Mouse (Mus musculus): ENCODE data around the gene Ppp1r12a. TPM values are rescaled to one million over a fixed set of nuclear protein-coding genes. Genes with fewer than 3 reads are reported as not detected.

Gene Ppp1r12a
- polyA plus RNA-seq, 2 experiments, result 58.0 to 72.8 TPM

DNA sequence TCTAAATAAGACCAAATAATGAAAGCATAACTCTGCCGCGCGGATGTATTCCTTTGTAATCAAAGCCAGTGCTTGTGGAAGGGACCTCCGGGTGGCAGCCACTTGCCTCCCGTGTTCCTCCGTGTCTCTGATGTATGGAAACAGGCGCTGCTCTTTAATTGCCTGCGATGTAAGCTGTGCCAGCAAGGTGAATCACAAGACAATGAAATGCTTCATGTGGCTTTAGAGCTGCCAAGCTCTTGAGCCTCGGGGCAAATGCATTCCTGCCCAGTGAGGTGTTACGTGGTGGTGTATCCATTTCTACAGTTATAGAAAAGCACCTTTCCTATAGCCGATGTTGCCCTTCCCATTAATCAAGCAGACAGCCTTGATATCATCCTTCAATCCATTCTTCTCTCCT lies 145.8 kb downstream of the Ppp1r12a start:
- H3K9me3 ChIP-seq (ENCODE audit: control insufficient read depth, low read length), result no peaks in the 10 kb centered on the region
- DNase-seq (ENCODE audit: low spot score) (no peak), ATAC-seq (ENCODE audit: low FRiP score, low read depth) (no peak)
- H3K4me2 ChIP-seq (replicated peaks; ENCODE audit: low read depth, low read length, severe bottlenecking), result no peak overlapping the region
- H3K27me3 ChIP-seq (ENCODE audit: control insufficient read depth, insufficient read depth, low read length), result no peaks in the 10 kb centered on the region
- H3K9ac ChIP-seq (ENCODE audit: low read depth, low read length, severe bottlenecking), result no peak overlapping the region
- TF ChIP-seq POLR2A (IDR thresholded peaks at IDR 0.05; ENCODE audit: borderline replicate concordance, extremely low read depth, insufficient read depth, insufficient read length), result no peak
- WGBS, result 67% methylated on average over 11 of the region's 11 CpGs
- no peaks in the 10 kb centered on the region for H3K36me3 ChIP-seq (ENCODE audit: control insufficient read depth, insufficient read depth, low read length)
- no peak overlapping the region for H3K27ac ChIP-seq (replicated peaks; ENCODE audit: low read depth, low read length)
- H3K4me1 ChIP-seq (ENCODE audit: control insufficient read depth, insufficient read depth, low read length), result no peaks in the 10 kb centered on the region
- H3K4me3 ChIP-seq (replicated peaks; ENCODE audit: low read length), result no peak overlapping the region

DNA sequence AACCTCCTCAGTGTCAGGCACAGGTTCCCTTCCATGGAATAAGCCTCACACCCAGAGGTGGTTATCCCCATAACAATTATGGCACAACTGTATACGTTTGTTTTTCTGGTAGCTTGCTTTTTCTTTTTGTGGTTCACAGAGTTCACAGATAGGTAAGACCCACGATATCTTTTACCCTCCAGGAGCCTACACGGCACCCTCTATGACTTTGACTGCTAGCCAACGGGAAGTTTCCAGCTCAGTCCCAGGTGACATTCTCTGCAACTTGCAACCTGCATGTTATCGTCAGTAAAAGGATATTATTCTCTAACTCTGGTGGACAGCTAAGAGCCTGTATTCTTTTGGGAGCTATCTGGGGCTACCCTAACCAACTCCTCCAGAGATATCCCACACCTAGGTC lies 148.2 kb downstream of the Ppp1r12a start:
- H3K27ac ChIP-seq (replicated peaks; ENCODE audit: low read depth, low read length), result no peak overlapping the region
- H3K4me3 ChIP-seq (replicated peaks; ENCODE audit: low read length), result no peak overlapping the region
- ATAC-seq (ENCODE audit: low FRiP score, low read depth) (no peak), DNase-seq (ENCODE audit: low spot score) (no peak)
- H3K9me3 ChIP-seq (ENCODE audit: control insufficient read depth, low read length), result no peaks in the 10 kb centered on the region
- 77% methylated on average over 5 of the region's 5 CpGs for WGBS
- H3K36me3 ChIP-seq (ENCODE audit: control insufficient read depth, insufficient read depth, low read length), result no peaks in the 10 kb centered on the region
- no peaks in the 10 kb centered on the region for H3K4me1 ChIP-seq (ENCODE audit: control insufficient read depth, insufficient read depth, low read length)
- no peak overlapping the region for H3K9ac ChIP-seq (ENCODE audit: low read depth, low read length, severe bottlenecking)
- no peak for TF ChIP-seq POLR2A (IDR thresholded peaks at IDR 0.05; ENCODE audit: borderline replicate concordance, extremely low read depth, insufficient read depth, insufficient read length)
- no peak overlapping the region for H3K4me2 ChIP-seq (replicated peaks; ENCODE audit: low read depth, low read length, severe bottlenecking)
- H3K27me3 ChIP-seq (ENCODE audit: control insufficient read depth, insufficient read depth, low read length), result no peaks in the 10 kb centered on the region

DNA sequence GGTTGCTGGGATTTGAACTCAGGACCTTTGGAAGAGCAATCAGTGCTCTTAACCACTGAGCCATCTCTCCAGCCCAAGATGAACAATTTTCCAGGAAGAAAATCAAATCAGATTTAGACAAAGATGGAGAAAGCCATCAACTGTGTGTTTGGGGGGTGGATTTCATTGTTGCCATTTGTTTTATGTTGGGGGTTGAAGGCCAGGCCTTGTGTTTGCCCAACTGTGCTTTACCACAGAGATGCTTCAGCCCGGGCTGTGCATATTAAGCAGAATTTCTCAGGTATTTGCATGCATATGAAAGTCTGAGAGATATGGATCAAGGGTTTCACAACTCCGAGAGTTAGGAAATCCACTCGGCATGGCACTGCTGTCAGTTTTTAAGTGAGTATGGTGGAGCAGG lies 149.4 kb downstream of the Ppp1r12a start:
- DNase-seq (ENCODE audit: low spot score) (no peak), ATAC-seq (ENCODE audit: low FRiP score, low read depth) (no peak)
- no peaks in the 10 kb centered on the region for H3K9me3 ChIP-seq (ENCODE audit: control insufficient read depth, low read length)
- no peaks in the 10 kb centered on the region for H3K4me1 ChIP-seq (ENCODE audit: control insufficient read depth, insufficient read depth, low read length)
- H3K4me2 ChIP-seq (replicated peaks; ENCODE audit: low read depth, low read length, severe bottlenecking), result no peak overlapping the region
- H3K27me3 ChIP-seq (ENCODE audit: control insufficient read depth, insufficient read depth, low read length), result no peaks in the 10 kb centered on the region
- no peak overlapping the region for H3K4me3 ChIP-seq (replicated peaks; ENCODE audit: low read length)
- H3K9ac ChIP-seq (ENCODE audit: low read depth, low read length, severe bottlenecking), result no peak overlapping the region
- WGBS, result 91% methylated on average over 3 of the region's 3 CpGs
- TF ChIP-seq POLR2A (IDR thresholded peaks at IDR 0.05; ENCODE audit: borderline replicate concordance, extremely low read depth, insufficient read depth, insufficient read length), result no peak
- no peak overlapping the region for H3K27ac ChIP-seq (replicated peaks; ENCODE audit: low read depth, low read length)
- H3K36me3 ChIP-seq (ENCODE audit: control insufficient read depth, insufficient read depth, low read length), result no peaks in the 10 kb centered on the region

DNA sequence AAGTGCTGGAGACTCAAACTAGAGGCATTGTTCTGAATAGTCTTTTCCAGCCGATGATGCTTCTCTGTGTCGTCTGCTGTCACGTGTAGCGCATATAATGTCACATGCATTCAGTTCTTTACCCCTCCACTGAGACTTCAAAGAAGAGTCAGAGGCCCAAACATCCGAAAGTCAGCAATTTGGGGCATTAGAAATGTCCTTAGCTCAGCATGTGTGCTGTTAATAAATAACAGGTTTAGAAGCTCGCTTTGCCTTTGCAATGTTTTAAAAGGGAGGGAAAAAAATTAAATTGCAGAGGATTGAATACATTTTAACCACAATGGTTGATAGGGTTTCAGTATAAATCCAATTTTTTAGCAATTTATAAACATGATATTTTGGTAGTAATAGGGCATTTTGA lies 151.9 kb downstream of the Ppp1r12a start:
- Histone ChIP-seq H3K4me1 (ENCODE audit: control insufficient read depth, insufficient read depth, low read length) (no peaks in the 10 kb centered on the region), H3K27me3 (ENCODE audit: control insufficient read depth, insufficient read depth, low read length) (no peaks in the 10 kb centered on the region), H3K4me2 (replicated peaks; ENCODE audit: low read depth, low read length, severe bottlenecking) (no peak overlapping the region), H3K36me3 (ENCODE audit: control insufficient read depth, insufficient read depth, low read length) (no peaks in the 10 kb centered on the region), H3K9me3 (ENCODE audit: control insufficient read depth, low read length) (no peaks in the 10 kb centered on the region), H3K9ac (ENCODE audit: low read depth, low read length, severe bottlenecking) (no peak overlapping the region), H3K4me3 (replicated peaks; ENCODE audit: low read length) (no peak overlapping the region), H3K27ac (replicated peaks; ENCODE audit: low read depth, low read length) (no peak overlapping the region)
- DNase-seq (ENCODE audit: low spot score) (no peak), ATAC-seq (ENCODE audit: low FRiP score, low read depth) (no peak)
- no peak for TF ChIP-seq POLR2A (IDR thresholded peaks at IDR 0.05; ENCODE audit: borderline replicate concordance, extremely low read depth, insufficient read depth, insufficient read length)
- WGBS, result 33% methylated on average over 6 of the region's 6 CpGs

DNA sequence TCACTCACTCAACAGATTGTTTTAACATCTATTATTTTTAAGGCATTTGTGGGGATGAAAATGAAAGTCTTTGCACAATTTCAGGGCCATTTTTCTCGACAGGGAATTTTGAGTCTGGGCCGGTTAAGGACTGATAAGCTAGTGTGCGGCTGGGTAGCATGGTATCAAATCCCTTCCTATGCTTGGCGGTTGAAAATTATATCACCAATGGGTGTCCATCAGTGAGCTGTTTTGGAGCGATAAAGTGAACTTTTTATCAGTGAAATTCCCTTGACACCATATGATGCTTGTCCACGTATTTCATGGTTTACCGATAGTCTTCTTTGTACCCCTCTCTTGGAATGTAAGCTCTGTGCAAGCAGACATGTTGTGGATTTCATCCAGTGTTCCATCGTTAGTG lies 152.4 kb downstream of the Ppp1r12a start:
- no peak overlapping the region for H3K27ac ChIP-seq (replicated peaks; ENCODE audit: low read depth, low read length)
- no peaks in the 10 kb centered on the region for H3K36me3 ChIP-seq (ENCODE audit: control insufficient read depth, insufficient read depth, low read length)
- no peak for DNase-seq (ENCODE audit: low spot score)
- no peaks in the 10 kb centered on the region for H3K27me3 ChIP-seq (ENCODE audit: control insufficient read depth, insufficient read depth, low read length)
- no peak for ATAC-seq (ENCODE audit: low FRiP score, low read depth)
- no peak overlapping the region for H3K4me3 ChIP-seq (replicated peaks; ENCODE audit: low read length)
- no peak overlapping the region for H3K9ac ChIP-seq (ENCODE audit: low read depth, low read length, severe bottlenecking)
- no peak overlapping the region for H3K4me2 ChIP-seq (replicated peaks; ENCODE audit: low read depth, low read length, severe bottlenecking)
- WGBS, result 78% methylated on average over 8 of the region's 8 CpGs
- TF ChIP-seq POLR2A (IDR thresholded peaks at IDR 0.05; ENCODE audit: borderline replicate concordance, extremely low read depth, insufficient read depth, insufficient read length), result no peak
- no peaks in the 10 kb centered on the region for H3K9me3 ChIP-seq (ENCODE audit: control insufficient read depth, low read length)
- no peaks in the 10 kb centered on the region for H3K4me1 ChIP-seq (ENCODE audit: control insufficient read depth, insufficient read depth, low read length)

DNA sequence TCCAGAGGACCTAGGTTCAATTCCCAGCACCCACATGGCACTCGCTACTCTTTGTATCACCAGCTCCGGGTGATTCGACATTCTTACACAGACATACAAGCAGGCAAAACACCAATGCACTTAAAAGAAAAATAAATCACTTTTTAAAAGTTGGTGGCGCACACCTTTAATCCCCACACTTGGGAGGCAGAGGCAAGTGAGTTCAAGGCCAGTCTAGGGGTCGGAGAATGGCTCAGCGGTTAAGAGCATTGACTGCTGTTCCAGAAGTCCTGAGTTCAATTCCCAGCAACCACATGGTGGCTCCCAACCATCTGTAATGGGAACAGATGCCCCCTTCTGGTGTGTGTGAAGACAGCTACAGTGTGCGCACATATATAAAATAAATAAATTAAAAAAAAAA lies 153.2 kb downstream of the Ppp1r12a start:
- no peak overlapping the region for H3K27ac ChIP-seq (replicated peaks; ENCODE audit: low read depth, low read length)

More for the DNA sequence above, 153.2 kb downstream of the Ppp1r12a start:
- no peak overlapping the region for H3K4me2 ChIP-seq (replicated peaks; ENCODE audit: low read depth, low read length, severe bottlenecking)
- H3K27me3 ChIP-seq (ENCODE audit: control insufficient read depth, insufficient read depth, low read length), result no peaks in the 10 kb centered on the region
- no peak for TF ChIP-seq POLR2A (IDR thresholded peaks at IDR 0.05; ENCODE audit: borderline replicate concordance, extremely low read depth, insufficient read depth, insufficient read length)
- H3K4me3 ChIP-seq (replicated peaks; ENCODE audit: low read length), result no peak overlapping the region
- 94% methylated on average over 7 of the region's 7 CpGs for WGBS
- no peak for DNase-seq (ENCODE audit: low spot score)
- no peaks in the 10 kb centered on the region for H3K9me3 ChIP-seq (ENCODE audit: control insufficient read depth, low read length)
- 0 out of 2 replicates have a peak, but pooled peaks cover under 1% of the 10 kb centered on the region for H3K4me1 ChIP-seq (ENCODE audit: control insufficient read depth, insufficient read depth, low read length)
- H3K36me3 ChIP-seq (ENCODE audit: control insufficient read depth, insufficient read depth, low read length), result no peaks in the 10 kb centered on the region
- H3K9ac ChIP-seq (ENCODE audit: low read depth, low read length, severe bottlenecking), result no peak overlapping the region
- no peak for ATAC-seq (ENCODE audit: low FRiP score, low read depth)

All from limb, embryonic 14.5 days (tissue).